Mouse (Mus musculus) liver, adult 2 months (tissue): ENCODE results near the gene Aqp5.

Source experiments
- CTCF ChIP-seq: fragments of 200-500 bp; IDR thresholded peaks from 2 replicates; pipeline ENCODE4 v1.5.1; 2011; ENCODE audit warnings: low read depth, low read length, control low read depth
- POLR2A ChIP-seq: fragments of 200-500 bp; IDR thresholded peaks from 2 replicates; pipeline ENCODE4 v1.6.1; 2011; ENCODE audit warnings: low read length, control low read depth; ENCODE audit not compliant: insufficient read depth; ENCODE audit errors: extremely low read depth

DNA sequence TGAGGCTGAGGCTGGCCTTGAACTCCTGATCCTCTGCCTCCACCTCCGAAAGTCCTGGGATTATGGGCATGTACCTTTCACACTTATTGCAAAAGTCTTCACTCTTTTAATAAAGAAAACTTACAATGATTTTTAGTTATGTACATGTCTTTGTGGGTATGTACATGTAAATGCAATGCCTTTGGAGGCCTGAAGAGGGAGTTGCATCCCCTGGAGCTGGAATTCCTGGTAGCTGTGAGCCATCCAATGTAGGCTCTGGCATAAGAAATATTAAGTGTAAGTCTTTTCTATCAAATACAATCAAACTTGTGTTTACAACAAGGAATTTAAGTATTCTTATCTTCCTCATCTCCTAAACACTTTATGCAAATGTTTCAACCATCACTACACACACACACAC is 31.6 kb upstream of the Aqp5 start:
- TF ChIP-seq CTCF (no peak), POLR2A (no peak)
